Mouse (Mus musculus) C2C12 (cell line): ENCODE measurements around the gene Grid2.

Experiments
- CEBPB ChIP-seq: IDR thresholded peaks from one replicate; pipeline ENCODE4 v1.6.1; 2011; ENCODE audit warnings: low read depth, mild to moderate bottlenecking, control low read depth, moderate library complexity
- CTCF ChIP-seq: IDR thresholded peaks from one replicate; pipeline ENCODE4 v1.5.1; 2011; ENCODE audit not compliant: control insufficient read depth, insufficient read depth, insufficient read length
- FOSL1 ChIP-seq: IDR thresholded peaks from one replicate; pipeline ENCODE4 v1.8.0; 2011; ENCODE audit warnings: mild to moderate bottlenecking, low read length; ENCODE audit not compliant: poor library complexity, insufficient read depth, severe bottlenecking
- MAX ChIP-seq: IDR thresholded peaks from one replicate; pipeline ENCODE4 v1.6.1; 2011; ENCODE audit warnings: mild to moderate bottlenecking, control low read depth
- MYOD1 ChIP-seq: IDR thresholded peaks from one replicate; pipeline ENCODE4 v1.6.1; 2011; ENCODE audit warnings: low read depth; ENCODE audit not compliant: control insufficient read depth, insufficient read length
- USF1 ChIP-seq: IDR thresholded peaks from one replicate; pipeline ENCODE4 v1.6.1; 2011; ENCODE audit warnings: low read depth, mild to moderate bottlenecking, control low read depth, moderate library complexity

DNA sequence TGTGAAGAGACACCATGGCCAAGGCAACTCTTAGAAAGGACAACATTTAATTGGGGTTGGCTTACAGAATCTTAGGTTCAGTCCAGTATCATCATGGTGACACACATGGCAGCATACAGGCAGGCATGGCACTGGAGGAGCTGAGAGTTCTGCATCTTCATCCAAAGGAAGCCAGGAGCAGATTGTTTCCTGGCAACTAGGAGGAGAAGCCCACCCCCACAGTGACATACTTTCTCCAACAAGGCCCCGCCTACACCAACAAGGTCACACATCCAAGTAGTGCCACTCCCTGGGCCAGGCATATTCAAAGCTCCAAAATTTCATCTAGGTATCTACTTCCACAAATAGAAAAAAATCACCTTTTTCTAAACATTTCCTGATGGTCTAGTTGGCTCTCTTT, 1351.4 kb downstream of the Grid2 start:
- TF ChIP-seq CEBPB (no peak), CTCF (no peak), USF1 (no peak), MAX (no peak), MYOD1 (no peak), FOSL1 (no peak)
